Mouse (Mus musculus): ENCODE results near the gene Clec18a. TPM values are rescaled to one million over a fixed set of nuclear protein-coding genes. Genes with fewer than 3 reads are reported as not detected.
"Not testable (repeated sequence)": the region's sequence is repeated elsewhere in the genome, so short reads cannot be mapped to it uniquely, and the experiment has no call there.

Clec18a gene
- total and polyA plus RNA-seq, 3 experiments, result 0.04 to 0.14 TPM; not detected in 1

GRCm38 (mm10) chr8:111056158-111056663 lies 36.0 kb downstream of the Clec18a start, which contains the start of gene Exosc6:
Gene Exosc6 (plus strand): TSS chr8:111056339.
- DNase-seq, result peak; percentile 94

- no peak for DNase-seq
These were observed 36.6 kb downstream of the Clec18a start for GRCm38 (mm10) chr8:111055661-111056060.

GRCm38 (mm10) chr8:111055031-111055634 lies 37.1 kb downstream of the Clec18a start:
- DNase-seq, result no peak

GRCm38 (mm10) chr8:111053827-111054518 lies 38.3 kb downstream of the Clec18a start:
- DNase-seq, result no peak

GRCm38 (mm10) chr8:111049106-111049505 lies 43.1 kb downstream of the Clec18a start:
- no peak for DNase-seq

GRCm38 (mm10) chr8:111048694-111049093 lies 43.5 kb downstream of the Clec18a start:
- DNase-seq, result no peak

- DNase-seq, result peak; percentile 58
These were observed 48.1 kb downstream of the Clec18a start for GRCm38 (mm10) chr8:111044003-111044734.

- no peak for DNase-seq
These were observed 49.7 kb downstream of the Clec18a start for GRCm38 (mm10) chr8:111042546-111042945.

GRCm38 (mm10) chr8:111036591-111036990 lies 55.6 kb downstream of the Clec18a start:
- DNase-seq, result no peak

- DNase-seq, result no peak
These were observed 58.0 kb downstream of the Clec18a start for GRCm38 (mm10) chr8:111034276-111034675.

- peak; percentile 98 for DNase-seq
These were observed 58.6 kb downstream of the Clec18a start for GRCm38 (mm10) chr8:111033482-111034215.

- DNase-seq, result no peak
These were observed 59.3 kb downstream of the Clec18a start, which contains the start of gene Aars for GRCm38 (mm10) chr8:111032916-111033315. Gene Aars (plus strand): TSS chr8:111033144.

GRCm38 (mm10) chr8:111031572-111031971 lies 60.7 kb downstream of the Clec18a start, which contains the start of gene Ddx19b:
Gene Ddx19b (minus strand): TSS chr8:111031751.
- DNase-seq, result no peak

GRCm38 (mm10) chr8:111030045-111030444 lies 62.2 kb downstream of the Clec18a start:
- DNase-seq, result no peak

GRCm38 (mm10) chr8:111029589-111029988 lies 62.6 kb downstream of the Clec18a start:
- DNase-seq, result no peak

- DNase-seq, result peak; percentile 94
These were observed 64.8 kb downstream of the Clec18a start for GRCm38 (mm10) chr8:111027391-111027937.

- DNase-seq, result not testable (repeated sequence)
These were observed 65.6 kb downstream of the Clec18a start for GRCm38 (mm10) chr8:111026609-111027008.

GRCm38 (mm10) chr8:111010230-111010991 lies 81.8 kb downstream of the Clec18a start:
- DNase-seq, result not testable (repeated sequence)

Measured in adrenal gland, adult 2 months (tissue).